8 mouse cellular contexts compared by ENCODE assay signal in genomic region chr2:19658661-19659384, GRCm38 (mm10). TPM values are rescaled to one million over a fixed set of nuclear protein-coding genes. Genes with fewer than 3 reads are reported as not detected.
DNase-seq lines count a peak whose midpoint lies in the region; ATAC-seq and TF ChIP-seq lines count a peak whose summit lies in the region.

No protein-coding gene starts in this region.

- ATAC-seq in forebrain, embryonic 16.5 days = no peak; the same call in 1 of the 2 replicates
- ATAC-seq in hindbrain, embryonic 15.5 days (ENCODE audit: low FRiP score, low read depth) = 0 out of 2 replicates have a peak, but pooled peaks have one; percentile 1

- peak overlapping the region; percentile 70 for H3K4me3 ChIP-seq in forebrain, embryonic 16.5 days (replicated peaks; ENCODE audit: low read length)
- H3K4me3 ChIP-seq in hindbrain, embryonic 15.5 days = peak overlapping the region; percentile 89
- H3K4me3 ChIP-seq in small intestine, adult 2 months (ENCODE audit: low read depth, low read length) = peak overlapping the region; percentile 83

- no peak for TF ChIP-seq CTCF in small intestine, adult 2 months (IDR thresholded peaks at IDR 0.05; ENCODE audit: extremely low read depth, insufficient read length, insufficient replicate concordance, low read depth, low read length)

- H3K27me3 ChIP-seq in forebrain, embryonic 16.5 days (replicated peaks; ENCODE audit: control insufficient read depth, insufficient read depth, low read length) = peaks cover 4% of the 10 kb centered on the region; the same call in 1 of the 2 replicates
- peaks cover 21% of the 10 kb centered on the region for H3K27me3 ChIP-seq in hindbrain, embryonic 15.5 days
- H3K27me3 ChIP-seq in small intestine, adult 2 months (ENCODE audit: control insufficient read depth, insufficient read depth, low read length) = peaks cover 14% of the 10 kb centered on the region

- WGBS in forebrain, embryonic 16.5 days = under 1% methylated on average over 43 of the region's 49 CpGs
- WGBS in hindbrain, embryonic 15.5 days = 2% methylated on average over 49 of the region's 49 CpGs
- 8% methylated on average over 49 of the region's 49 CpGs for WGBS in small intestine, adult 2 months

- no peaks in the 10 kb centered on the region for H3K36me3 ChIP-seq in forebrain, embryonic 16.5 days (ENCODE audit: control insufficient read depth, insufficient read depth)
- H3K36me3 ChIP-seq in hindbrain, embryonic 15.5 days = no peaks in the 10 kb centered on the region
- H3K36me3 ChIP-seq in small intestine, adult 2 months (ENCODE audit: control insufficient read depth, insufficient read depth, low read length) = no peaks in the 10 kb centered on the region

- H3K4me2 ChIP-seq in forebrain, embryonic 16.5 days (ENCODE audit: low read length) = peak overlapping the region; percentile 75
- peak overlapping the region; percentile 79 for H3K4me2 ChIP-seq in hindbrain, embryonic 15.5 days

- no peak for TF ChIP-seq POLR2A in small intestine, adult 2 months (IDR thresholded peaks at IDR 0.05; ENCODE audit: low read depth, low read length)

- intact Hi-C loops in left cerebral cortex, postnatal 4 days (cut with DNase I) = loop anchor here (5.0 kb wide), 1 partner anchor 137 kb away; no protein-coding TSS in a partner anchor

- peaks cover 18% of the 10 kb centered on the region for H3K4me1 ChIP-seq in forebrain, embryonic 16.5 days (replicated peaks; ENCODE audit: control insufficient read depth, insufficient read depth, low read length)
- H3K4me1 ChIP-seq in hindbrain, embryonic 15.5 days (replicated peaks) = peaks cover 23% of the 10 kb centered on the region
- peaks cover 2% of the 10 kb centered on the region for H3K4me1 ChIP-seq in small intestine, adult 2 months (ENCODE audit: control insufficient read depth, insufficient read depth, insufficient read length, low read length)

- DNase-seq in ES-CJ7 (ENCODE audit: low read depth, low spot score) (peak; percentile 25), adipocyte (ENCODE audit: low spot score) (no peak)
- DNase-seq in brain, adult 2 months (ENCODE audit: low read depth, low spot score) = peak; percentile 46
- DNase-seq in left cerebral cortex, postnatal 4 days = peak; percentile 7
- DNase-seq in mesoderm, embryonic 11.5 days (ENCODE audit: low read depth, low spot score) = peak; percentile 13

- peak overlapping the region; percentile 85 for H3K9ac ChIP-seq in forebrain, embryonic 16.5 days (replicated peaks; ENCODE audit: low read depth, low read length)
- H3K9ac ChIP-seq in hindbrain, embryonic 15.5 days = peak overlapping the region; percentile 71

- H3K9me3 ChIP-seq in forebrain, embryonic 16.5 days (ENCODE audit: control insufficient read depth, low read length) = no peaks in the 10 kb centered on the region
- no peaks in the 10 kb centered on the region for H3K9me3 ChIP-seq in hindbrain, embryonic 15.5 days

- H3K27ac ChIP-seq in forebrain, embryonic 16.5 days (ENCODE audit: low read length) = no peak overlapping the region; the same call in 1 of the 2 replicates
- peak overlapping the region; percentile 84 for H3K27ac ChIP-seq in hindbrain, embryonic 15.5 days (replicated peaks)
- no peak overlapping the region for H3K27ac ChIP-seq in small intestine, adult 2 months (ENCODE audit: insufficient read depth, low read depth, low read length)

RNA-seq across cellular contexts. Expression of gene Otud1, which starts 1.3 kb away (rescaled TPM):
- 1.6 and 2.1 TPM in 2 replicates for polyA plus RNA-seq in forebrain, embryonic 16.5 days (2015; fragmentation: Nextera tagmentation; extraction: Ambion mirVana)
- 1.6 and 1.7 TPM in 2 replicates for polyA plus RNA-seq in hindbrain, embryonic 15.5 days (2015; fragmentation: Nextera tagmentation; extraction: Ambion mirVana)
- 10 to 100 TPM; 11.3 to 11.6 TPM for total RNA-seq in left cerebral cortex, postnatal 4 days (2021)
- 4.4 and 6.1 TPM in 2 replicates for polyA plus RNA-seq in small intestine, adult 2 months (2012; rRNA removed)
